Mouse (Mus musculus) midbrain, embryonic 13.5 days (tissue): ENCODE data around the gene Bmp7. TPM values are rescaled to one million over a fixed set of nuclear protein-coding genes. Genes with fewer than 3 reads are reported as not detected.

Source experiments
- ATAC-seq: fragments of 200-750 bp; cut with Nextera tagmentation; 2 replicates; pipeline ENCODE4 v1.8.0; 2017; ENCODE audit warnings: mild to moderate bottlenecking, moderate TSS enrichment, moderate library complexity
- H3K27ac ChIP-seq: fragments of 300-500 bp; sonication (generic); 2 replicates; pipeline ENCODE4 v1.5.1; 2015; ENCODE audit warnings: inconsistent platforms, mild to moderate bottlenecking, moderate library complexity
- H3K27me3 ChIP-seq: fragments of 300-500 bp; sonication (generic); 2 replicates; pipeline ENCODE4 v1.6.1; 2015; ENCODE audit warnings: mild to moderate bottlenecking, inconsistent platforms
- H3K36me3 ChIP-seq: fragments of 300-500 bp; sonication (generic); 2 replicates; pipeline ENCODE4 v1.6.1; 2015; ENCODE audit warnings: mild to moderate bottlenecking, inconsistent platforms
- H3K4me1 ChIP-seq: fragments of 300-500 bp; sonication (generic); replicated peaks from 2 replicates; pipeline ENCODE4 v1.6.1; 2015; ENCODE audit warnings: inconsistent platforms
- H3K4me2 ChIP-seq: fragments of 300-500 bp; sonication (generic); replicated peaks from 2 replicates; pipeline ENCODE4 v1.6.1; 2015; ENCODE audit warnings: moderate library complexity, mild to moderate bottlenecking, inconsistent platforms
- H3K4me3 ChIP-seq: fragments of 300-500 bp; sonication (generic); replicated peaks from 2 replicates; pipeline ENCODE4 v1.5.1; 2015; ENCODE audit warnings: mild to moderate bottlenecking, inconsistent platforms
- H3K9ac ChIP-seq: fragments of 300-500 bp; sonication (generic); replicated peaks from 2 replicates; pipeline ENCODE4 v1.6.1; 2015; ENCODE audit warnings: mild to moderate bottlenecking, inconsistent platforms
- H3K9me3 ChIP-seq: fragments of 300-500 bp; sonication (generic); 2 replicates; pipeline ENCODE4 v1.6.1; 2016; ENCODE audit warnings: mild to moderate bottlenecking, inconsistent platforms
- WGBS: fragments of 180-500 bp; shearing (Covaris S2); methylation state at CpG from one replicate; pipeline ENCODE4 v1.1.7; 2015; 5-methylcytosine and 5-hydroxymethylcytosine counted together
- polyA plus RNA-seq: library from polyadenylated mRNA; unstranded; fragments of >200 nt; fragmentation: Nextera tagmentation; extraction: Ambion mirVana; gene quantifications from 2 replicates; pipeline ENCODE4 v1.2.1, GENCODE M21; 2015

The Bmp7 gene
- polyA plus RNA-seq, 1 experiment from 2014 or later, result 12.6 TPM

DNA sequence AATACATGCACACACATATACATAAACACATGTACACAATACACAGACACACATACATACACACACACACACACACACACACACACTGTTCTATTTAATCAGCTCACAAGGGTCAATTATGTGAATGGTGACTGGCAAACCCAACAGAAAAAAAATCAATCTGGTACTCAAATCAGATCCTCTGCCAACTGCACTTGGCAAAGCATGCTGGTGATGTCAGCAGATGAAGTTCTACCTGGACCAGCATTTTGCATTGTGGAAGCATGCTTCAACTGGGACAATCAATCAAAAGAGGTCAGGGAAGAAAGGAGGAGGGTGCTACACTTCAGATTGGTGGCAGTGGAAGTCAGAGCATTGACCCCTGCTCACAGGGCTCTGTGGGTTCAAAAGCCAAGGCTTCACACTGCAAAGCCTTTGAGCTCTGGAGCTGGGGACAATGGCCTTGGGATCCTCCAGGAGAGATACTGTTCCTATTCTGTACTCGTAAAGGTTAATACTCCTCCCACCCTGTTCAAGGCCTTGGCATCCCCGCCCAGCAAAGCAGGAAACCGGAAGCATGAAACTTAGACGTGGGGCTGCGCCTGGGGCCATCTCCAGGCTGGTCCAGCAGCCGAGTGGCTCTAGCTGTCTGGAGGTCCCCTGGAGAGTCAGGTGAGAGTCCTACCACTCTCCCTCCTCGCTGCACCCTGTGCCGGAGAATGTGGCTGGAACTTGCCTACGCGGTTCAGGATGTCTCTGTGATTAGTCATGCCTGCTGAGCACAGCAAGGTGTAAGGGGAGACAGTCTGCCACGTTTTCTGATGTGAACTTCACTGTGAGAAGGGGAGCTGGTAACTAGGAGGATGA, 99.0 kb downstream of the Bmp7 start:
- 49% methylated on average over 11 of the region's 11 CpGs for WGBS
- no peak overlapping the region for H3K27ac ChIP-seq
- no peak overlapping the region for H3K4me2 ChIP-seq
- H3K27me3 ChIP-seq, result no peaks in the 10 kb centered on the region
- ATAC-seq, result no peak
- H3K9me3 ChIP-seq, result no peaks in the 10 kb centered on the region
- no peak overlapping the region for H3K4me3 ChIP-seq
- H3K36me3 ChIP-seq, result no peaks in the 10 kb centered on the region
- no peaks in the 10 kb centered on the region for H3K4me1 ChIP-seq
- no peak overlapping the region for H3K9ac ChIP-seq

DNA sequence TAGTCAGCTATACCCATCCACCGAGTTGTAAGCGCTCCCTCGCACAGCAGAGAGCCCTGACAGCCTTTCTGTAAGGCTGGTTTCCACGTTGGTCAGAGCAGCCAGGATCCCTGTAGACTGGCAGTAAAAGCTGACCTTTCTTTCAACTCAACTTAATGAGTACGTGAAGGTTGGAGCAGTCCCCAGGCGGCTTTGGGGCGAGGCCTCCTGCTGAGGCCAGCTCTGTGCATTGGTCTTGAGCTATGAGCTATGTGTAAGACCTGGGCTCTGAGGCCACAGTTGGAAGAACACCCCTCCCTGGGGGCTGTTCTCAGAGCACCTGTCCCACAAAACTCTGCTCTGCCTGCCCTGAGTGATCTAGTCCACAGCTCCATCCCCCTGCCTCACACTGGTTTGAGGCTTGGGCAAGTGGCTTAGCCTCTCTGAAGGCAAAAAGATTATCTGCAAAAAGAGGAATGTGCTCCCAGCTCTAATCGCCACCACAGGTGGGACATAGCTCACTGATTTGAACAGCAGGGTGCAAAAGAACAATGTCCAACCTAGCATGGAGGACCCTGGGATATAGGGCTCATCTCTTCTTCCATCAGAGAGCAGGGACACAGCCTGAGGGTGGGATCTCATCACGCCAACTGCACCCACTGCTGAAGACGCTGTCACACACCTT, 100.7 kb downstream of the Bmp7 start:
- Histone ChIP-seq H3K9me3 (no peaks in the 10 kb centered on the region), H3K27me3 (no peaks in the 10 kb centered on the region), H3K9ac (no peak overlapping the region), H3K4me2 (no peak overlapping the region), H3K4me1 (no peaks in the 10 kb centered on the region), H3K36me3 (no peaks in the 10 kb centered on the region), H3K27ac (no peak overlapping the region), H3K4me3 (no peak overlapping the region)
- 31% methylated on average over 10 of the region's 10 CpGs for WGBS
- no peak for ATAC-seq

GRCm38 (mm10) chr2:172836516-172836915, 103.6 kb downstream of the Bmp7 start:
- Histone ChIP-seq H3K27me3 (no peaks in the 10 kb centered on the region), H3K9ac (no peak overlapping the region), H3K4me3 (no peak overlapping the region), H3K27ac (no peak overlapping the region), H3K4me2 (no peak overlapping the region), H3K36me3 (no peaks in the 10 kb centered on the region), H3K4me1 (no peaks in the 10 kb centered on the region), H3K9me3 (no peaks in the 10 kb centered on the region)
- no peak for ATAC-seq
- WGBS, result 88% methylated on average over 6 of the region's 6 CpGs

- Histone ChIP-seq H3K9me3 (no peaks in the 10 kb centered on the region), H3K36me3 (no peaks in the 10 kb centered on the region), H3K9ac (no peak overlapping the region), H3K4me3 (no peak overlapping the region), H3K4me2 (no peak overlapping the region), H3K27ac (no peak overlapping the region), H3K27me3 (no peaks in the 10 kb centered on the region), H3K4me1 (no peaks in the 10 kb centered on the region)
- ATAC-seq, result no peak
- WGBS, result 43% methylated on average over 2 of the region's 2 CpGs
These were observed 106.9 kb downstream of the Bmp7 start for GRCm38 (mm10) chr2:172833196-172833595.

DNA sequence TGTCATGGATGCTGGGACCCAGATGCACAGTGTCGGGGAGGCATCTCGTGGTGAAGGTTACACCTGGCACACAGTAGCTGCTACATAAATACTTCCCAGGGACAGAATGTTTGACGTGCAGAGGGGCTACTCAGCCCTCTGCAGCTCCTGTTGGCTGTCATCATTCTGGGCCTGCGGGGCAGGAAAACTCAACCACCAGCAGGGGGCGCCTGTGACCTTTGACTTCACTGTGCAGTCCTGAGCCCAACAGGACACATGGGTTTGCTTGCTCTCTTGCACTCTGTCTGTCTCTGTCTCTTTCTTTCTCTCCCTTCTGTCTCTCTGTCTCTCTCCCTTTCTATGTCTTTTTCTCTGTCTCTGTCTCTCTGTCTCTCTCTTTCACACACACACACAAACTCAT, 108.4 kb downstream of the Bmp7 start:
- H3K27me3 ChIP-seq, result peaks cover 5% of the 10 kb centered on the region
- no peaks in the 10 kb centered on the region for H3K9me3 ChIP-seq
- no peaks in the 10 kb centered on the region for H3K36me3 ChIP-seq
- H3K4me3 ChIP-seq, result no peak overlapping the region
- 24% methylated on average over 5 of the region's 5 CpGs for WGBS
- ATAC-seq, result peak; percentile 57
- H3K9ac ChIP-seq, result no peak overlapping the region
- no peak overlapping the region for H3K4me2 ChIP-seq
- no peak overlapping the region for H3K27ac ChIP-seq
- no peaks in the 10 kb centered on the region for H3K4me1 ChIP-seq

GRCm38 (mm10) chr2:172831133-172831532, 109.0 kb downstream of the Bmp7 start:
- H3K9ac ChIP-seq, result no peak overlapping the region
- H3K9me3 ChIP-seq, result no peaks in the 10 kb centered on the region
- peaks cover 11% of the 10 kb centered on the region for H3K27me3 ChIP-seq
- 18% methylated on average over 3 of the region's 3 CpGs for whole genome bisulfite sequencing
- no peak overlapping the region for H3K4me3 ChIP-seq
- H3K4me1 ChIP-seq, result no peaks in the 10 kb centered on the region
- H3K4me2 ChIP-seq, result no peak overlapping the region
- no peaks in the 10 kb centered on the region for H3K36me3 ChIP-seq
- peak; percentile 83 for ATAC-seq
- H3K27ac ChIP-seq, result no peak overlapping the region

DNA sequence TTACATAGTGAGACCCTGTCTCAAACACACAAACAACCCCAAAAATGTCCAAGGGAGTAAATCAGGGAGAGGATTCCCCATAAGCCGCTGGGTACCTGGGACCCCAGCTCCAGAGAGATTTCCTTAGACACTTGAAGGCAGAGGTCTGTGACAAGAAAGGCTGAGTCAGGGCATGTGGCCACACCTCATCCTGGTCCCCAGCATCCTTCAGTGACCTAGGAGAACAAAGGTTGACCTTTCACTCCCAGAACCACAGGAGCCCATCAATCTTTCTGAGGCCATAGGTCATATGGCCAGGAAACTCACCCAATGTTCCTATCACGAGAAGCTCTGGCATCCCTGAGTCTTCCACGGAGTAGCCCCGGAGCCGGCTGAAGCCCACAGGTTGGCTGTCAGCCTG, 111.9 kb downstream of the Bmp7 start:
- Histone ChIP-seq H3K4me3 (no peak overlapping the region), H3K27me3 (peaks cover 38% of the 10 kb centered on the region), H3K36me3 (no peaks in the 10 kb centered on the region), H3K9me3 (no peaks in the 10 kb centered on the region), H3K9ac (no peak overlapping the region), H3K4me2 (no peak overlapping the region), H3K4me1 (peaks cover 8% of the 10 kb centered on the region), H3K27ac (no peak overlapping the region)
- WGBS, result 63% methylated on average over 5 of the region's 5 CpGs
- ATAC-seq, result no peak

GRCm38 (mm10) chr2:172827564-172827963, 112.6 kb downstream of the Bmp7 start:
- Histone ChIP-seq H3K4me1 (peaks cover 8% of the 10 kb centered on the region), H3K4me2 (no peak overlapping the region), H3K27me3 (peaks cover 44% of the 10 kb centered on the region), H3K4me3 (no peak overlapping the region), H3K9me3 (no peaks in the 10 kb centered on the region), H3K9ac (no peak overlapping the region), H3K27ac (no peak overlapping the region), H3K36me3 (no peaks in the 10 kb centered on the region)
- WGBS, result 62% methylated on average over 7 of the region's 7 CpGs
- ATAC-seq, result no peak

GRCm38 (mm10) chr2:172825785-172826145, 114.4 kb downstream of the Bmp7 start:
- no peaks in the 10 kb centered on the region for H3K36me3 ChIP-seq
- no peak for ATAC-seq
- H3K4me3 ChIP-seq, result no peak overlapping the region
- no peak overlapping the region for H3K4me2 ChIP-seq
- no peaks in the 10 kb centered on the region for H3K9me3 ChIP-seq
- WGBS, result 90% methylated on average over 11 of the region's 11 CpGs
- no peak overlapping the region for H3K9ac ChIP-seq
- H3K4me1 ChIP-seq, result peaks cover 8% of the 10 kb centered on the region
- H3K27ac ChIP-seq, result no peak overlapping the region
- H3K27me3 ChIP-seq, result peaks cover 49% of the 10 kb centered on the region

- H3K4me1 ChIP-seq, result peaks cover 8% of the 10 kb centered on the region
- H3K4me2 ChIP-seq, result peak overlapping the region; percentile 38
- H3K27me3 ChIP-seq, result peaks cover 51% of the 10 kb centered on the region
- peak; percentile 69 for ATAC-seq
- 0 out of 2 replicates have a peak overlapping the region, but pooled peaks have one; percentile 14 for H3K9ac ChIP-seq
- H3K36me3 ChIP-seq, result no peaks in the 10 kb centered on the region
- no peaks in the 10 kb centered on the region for H3K9me3 ChIP-seq
- WGBS, result 19% methylated on average over 43 of the region's 43 CpGs
- H3K27ac ChIP-seq, result no peak overlapping the region
- peak overlapping the region; percentile 19; the same call in 1 of the 2 replicates for H3K4me3 ChIP-seq
These were observed 115.0 kb downstream of the Bmp7 start for GRCm38 (mm10) chr2:172824906-172825784.

- H3K4me2 ChIP-seq, result no peak overlapping the region
- H3K27ac ChIP-seq, result no peak overlapping the region
- no peaks in the 10 kb centered on the region for H3K4me1 ChIP-seq
- 87% methylated on average over 9 of the region's 10 CpGs for WGBS
- no peaks in the 10 kb centered on the region for H3K36me3 ChIP-seq
- no peak for ATAC-seq
- H3K4me3 ChIP-seq, result no peak overlapping the region
- peaks cover 34% of the 10 kb centered on the region for H3K27me3 ChIP-seq
- H3K9me3 ChIP-seq, result no peaks in the 10 kb centered on the region
- H3K9ac ChIP-seq, result no peak overlapping the region
These were observed 121.4 kb downstream of the Bmp7 start for GRCm38 (mm10) chr2:172818631-172819230.
